Mouse (Mus musculus): ENCODE measurements around the gene Sbf1. TPM values are rescaled to one million over a fixed set of nuclear protein-coding genes. Genes with fewer than 3 reads are reported as not detected.

Sbf1 gene
- total and polyA plus RNA-seq, 3 experiments = 22.6 to 79.1 (median 69.3) TPM

GRCm38 (mm10) chr15:89286114-89286513 is 29.0 kb downstream of the Sbf1 start:
- no peaks in the 10 kb centered on the region for H3K79me2 ChIP-seq (replicated peaks; ENCODE audit: control insufficient read depth, extremely low read depth, insufficient read depth, poor library complexity, severe bottlenecking)
- H3K9ac ChIP-seq (ENCODE audit: insufficient read depth, low read depth) = no peak overlapping the region
- peaks cover 14 to 32% of the 10 kb centered on the region in 2 experiments for H3K4me1 ChIP-seq (ENCODE audit: control insufficient read depth in 1 of 2, insufficient read depth in 2 of 2)
- no peaks in the 10 kb centered on the region for H3K9me3 ChIP-seq (replicated peaks; ENCODE audit: low read length)
- H3K27ac ChIP-seq (ENCODE audit: insufficient read depth, low read depth) = no peak overlapping the region
- no peak overlapping the region for H3K4me2 ChIP-seq (ENCODE audit: insufficient read depth, low read depth, poor library complexity, severe bottlenecking)
- DNase-seq (ENCODE audit: extremely low read depth) = no peak
- no peak for TF ChIP-seq PAX5 (IDR thresholded peaks at IDR 0.05; ENCODE audit: low read length)
- no peak for TF ChIP-seq USF1 (IDR thresholded peaks at IDR 0.05; ENCODE audit: low read depth, low read length)
- no peak for TF ChIP-seq SIN3A (IDR thresholded peaks at IDR 0.05; ENCODE audit: low read length)
- TF ChIP-seq TBP (conservative IDR thresholded peaks at IDR 0.05; ENCODE audit: low read depth, low read length) = no peak
- TF ChIP-seq RCOR1 (conservative IDR thresholded peaks at IDR 0.05; ENCODE audit: low read depth, low read length) = no peak
- H3K36me3 ChIP-seq (replicated peaks in 1 of 2; ENCODE audit: control insufficient read depth in 1 of 2, insufficient read depth in 1 of 2, low read length in 1 of 2) = peaks cover 45 to 91% of the 10 kb centered on the region in 2 experiments
- in situ Hi-C loops (cut with MboI; ENCODE audit: low pct_ligation_motif_present, low pct_unique_long_range_greater_than_20kb, low sequenced_read_pairs) (no loop called here), dilution Hi-C loops (cut with MboI; ENCODE audit: extremely low pct_ligation_motif_present, extremely low pct_unique_long_range_greater_than_20kb, low sequenced_read_pairs) (no loop called here)
- no peaks in the 10 kb centered on the region for H3K27me3 ChIP-seq (replicated peaks)
- H3K4me3 ChIP-seq (replicated peaks in 1 of 3; ENCODE audit: low read depth in 2 of 3, low read length in 2 of 3, poor library complexity in 1 of 3) = no peak overlapping the region

DNA sequence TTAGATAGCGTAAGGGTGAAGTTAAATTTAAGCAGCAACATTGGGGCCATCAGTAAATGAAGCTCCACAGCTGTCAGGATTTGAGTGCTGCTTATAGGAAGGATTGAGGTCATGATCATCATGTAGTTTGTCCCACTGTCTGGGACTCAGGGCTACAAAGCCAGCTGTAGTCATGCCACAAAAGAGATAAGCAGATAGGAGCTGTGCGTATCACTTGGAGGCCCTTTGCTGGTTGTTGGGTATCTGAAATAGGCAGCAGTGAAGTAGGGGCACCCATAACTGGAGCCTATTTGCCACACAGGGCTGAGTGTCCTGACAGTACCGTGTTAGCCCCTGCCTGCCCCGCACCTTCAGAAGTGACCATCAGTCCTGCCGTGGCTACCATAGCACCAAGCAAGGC is 29.6 kb downstream of the Sbf1 start:
- no peak overlapping the region for H3K27ac ChIP-seq (ENCODE audit: insufficient read depth, low read depth)
- in situ Hi-C loops (cut with MboI; ENCODE audit: low pct_ligation_motif_present, low pct_unique_long_range_greater_than_20kb, low sequenced_read_pairs) = no loop called here
- H3K4me3 ChIP-seq (replicated peaks in 1 of 3; ENCODE audit: low read depth in 2 of 3, low read length in 2 of 3, poor library complexity in 1 of 3) = no peak overlapping the region
- dilution Hi-C loops (cut with MboI; ENCODE audit: extremely low pct_ligation_motif_present, extremely low pct_unique_long_range_greater_than_20kb, low sequenced_read_pairs) = no loop called here
- H3K4me2 ChIP-seq (ENCODE audit: insufficient read depth, low read depth, poor library complexity, severe bottlenecking) = no peak overlapping the region
- no peaks in the 10 kb centered on the region for H3K27me3 ChIP-seq (replicated peaks)
- no peaks in the 10 kb centered on the region for H3K79me2 ChIP-seq (replicated peaks; ENCODE audit: control insufficient read depth, extremely low read depth, insufficient read depth, poor library complexity, severe bottlenecking)
- peaks cover 14 to 32% of the 10 kb centered on the region in 2 experiments for H3K4me1 ChIP-seq (ENCODE audit: control insufficient read depth in 1 of 2, insufficient read depth in 2 of 2)
- no peak for TF ChIP-seq ELF1 (IDR thresholded peaks at IDR 0.05; ENCODE audit: low read depth, low read length)
- no peak for TF ChIP-seq JUN (IDR thresholded peaks at IDR 0.05; ENCODE audit: insufficient read depth, low read depth, low read length)
- peaks cover 44 to 91% of the 10 kb centered on the region in 2 experiments for H3K36me3 ChIP-seq (replicated peaks in 1 of 2; ENCODE audit: control insufficient read depth in 1 of 2, insufficient read depth in 1 of 2, low read length in 1 of 2)
- no peak overlapping the region for H3K9ac ChIP-seq (ENCODE audit: insufficient read depth, low read depth)
- no peak for DNase-seq (ENCODE audit: extremely low read depth)
- no peaks in the 10 kb centered on the region for H3K9me3 ChIP-seq (replicated peaks; ENCODE audit: low read length)

GRCm38 (mm10) chr15:89285004-89285403 is 30.1 kb downstream of the Sbf1 start:
- no peak overlapping the region for H3K4me3 ChIP-seq (replicated peaks in 1 of 3; ENCODE audit: low read depth in 2 of 3, low read length in 2 of 3, poor library complexity in 1 of 3)
- peaks cover 14 to 32% of the 10 kb centered on the region in 2 experiments for H3K4me1 ChIP-seq (ENCODE audit: control insufficient read depth in 1 of 2, insufficient read depth in 2 of 2)
- DNase-seq (ENCODE audit: extremely low read depth) = no peak
- TF ChIP-seq SIN3A (IDR thresholded peaks at IDR 0.05; ENCODE audit: low read length) (no peak), NRF1 (IDR thresholded peaks at IDR 0.05; ENCODE audit: low read depth, low read length) (no peak), ZMIZ1 (IDR thresholded peaks at IDR 0.05; ENCODE audit: low read depth, low read length) (no peak), SMC3 (IDR thresholded peaks at IDR 0.05; ENCODE audit: low read depth, low read length) (no peak), POLR2A (IDR thresholded peaks at IDR 0.05; ENCODE audit: low read depth, low read length) (no peak), MAX (IDR thresholded peaks at IDR 0.05; ENCODE audit: low read length) (no peak), KAT2A (IDR thresholded peaks at IDR 0.05; ENCODE audit: insufficient replicate concordance, low read length) (no peak)
- peaks cover 44 to 93% of the 10 kb centered on the region in 2 experiments for H3K36me3 ChIP-seq (replicated peaks in 1 of 2; ENCODE audit: control insufficient read depth in 1 of 2, insufficient read depth in 1 of 2, low read length in 1 of 2)
- H3K9me3 ChIP-seq (replicated peaks; ENCODE audit: low read length) = no peaks in the 10 kb centered on the region
- in situ Hi-C loops (cut with MboI; ENCODE audit: low pct_ligation_motif_present, low pct_unique_long_range_greater_than_20kb, low sequenced_read_pairs) (no loop called here), dilution Hi-C loops (cut with MboI; ENCODE audit: extremely low pct_ligation_motif_present, extremely low pct_unique_long_range_greater_than_20kb, low sequenced_read_pairs) (no loop called here)
- no peak overlapping the region for H3K4me2 ChIP-seq (ENCODE audit: insufficient read depth, low read depth, poor library complexity, severe bottlenecking)
- no peaks in the 10 kb centered on the region for H3K27me3 ChIP-seq (replicated peaks)
- H3K9ac ChIP-seq (ENCODE audit: insufficient read depth, low read depth) = no peak overlapping the region
- no peak overlapping the region for H3K27ac ChIP-seq (ENCODE audit: insufficient read depth, low read depth)
- no peaks in the 10 kb centered on the region for H3K79me2 ChIP-seq (replicated peaks; ENCODE audit: control insufficient read depth, extremely low read depth, insufficient read depth, poor library complexity, severe bottlenecking)

Measured in CH12.LX (cell line).